Mouse (Mus musculus) gastrocnemius, postnatal 4 days (tissue): Measurements from ENCODE around the gene Kras. TPM values are rescaled to one million over a fixed set of nuclear protein-coding genes. Genes with fewer than 3 reads are reported as not detected.

Experiments used
- DNase-seq, 2 experiments: peaks; one replicate each; pipeline ENCODE4 v3.0.0; 2021 to 2022; ENCODE audit warnings: low spot score in 2 of 2, mixed read lengths in 2 of 2
- total RNA-seq, 2 experiments: library from RNA; stranded (reverse); gene quantifications; 2 replicates each; pipeline ENCODE4 v1.2.3; 2021

Kras gene
- total RNA-seq, 2 experiments from 2014 or later = 37.0 to 40.8 TPM

DNA sequence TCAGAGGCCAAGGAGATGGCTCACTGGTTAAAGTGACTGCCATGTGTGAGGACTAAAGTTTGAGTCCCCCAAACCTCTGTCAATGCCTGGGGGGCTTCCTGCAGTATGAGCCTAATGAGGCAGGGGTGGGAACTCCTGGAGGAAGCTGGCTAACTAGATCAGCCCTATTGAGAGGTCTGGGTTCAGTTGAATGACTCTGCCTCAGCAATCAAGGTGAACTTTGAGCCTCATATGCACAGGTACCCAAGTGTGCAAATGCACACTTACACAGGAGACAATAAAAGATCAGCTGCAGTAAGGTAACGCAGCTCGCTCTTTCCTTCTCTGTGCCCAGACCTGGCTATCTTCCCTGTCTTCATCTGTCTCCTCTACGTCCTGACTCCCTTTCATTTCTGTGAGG lies 57.0 kb downstream of the Kras start:
- no peak for DNase-seq

GRCm38 (mm10) chr6:145187093-145188088 lies 62.6 kb downstream of the Kras start:
- no peak for DNase-seq

DNA sequence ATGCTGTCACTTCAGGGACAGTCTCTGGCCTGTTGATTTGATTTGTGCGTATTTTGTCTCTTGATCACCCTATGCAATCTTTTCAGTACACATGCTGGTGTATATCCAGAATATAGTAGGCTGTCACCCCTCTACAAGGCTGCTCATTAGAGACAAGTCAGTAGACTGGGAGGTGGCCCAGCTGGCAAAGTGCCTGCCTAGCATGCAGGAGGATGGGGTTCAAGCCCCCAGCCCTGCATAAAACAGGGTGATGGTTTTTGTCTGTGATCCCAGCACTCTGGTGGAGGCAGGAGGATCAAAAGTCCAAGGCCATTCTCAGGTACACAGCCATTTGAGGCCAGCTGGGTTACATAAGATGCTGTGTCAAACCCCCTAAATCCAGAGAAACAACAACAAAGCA lies 63.9 kb downstream of the Kras start:
- no peak for DNase-seq

GRCm38 (mm10) chr6:145182044-145182443 lies 68.0 kb downstream of the Kras start:
- DNase-seq = no peak

DNA sequence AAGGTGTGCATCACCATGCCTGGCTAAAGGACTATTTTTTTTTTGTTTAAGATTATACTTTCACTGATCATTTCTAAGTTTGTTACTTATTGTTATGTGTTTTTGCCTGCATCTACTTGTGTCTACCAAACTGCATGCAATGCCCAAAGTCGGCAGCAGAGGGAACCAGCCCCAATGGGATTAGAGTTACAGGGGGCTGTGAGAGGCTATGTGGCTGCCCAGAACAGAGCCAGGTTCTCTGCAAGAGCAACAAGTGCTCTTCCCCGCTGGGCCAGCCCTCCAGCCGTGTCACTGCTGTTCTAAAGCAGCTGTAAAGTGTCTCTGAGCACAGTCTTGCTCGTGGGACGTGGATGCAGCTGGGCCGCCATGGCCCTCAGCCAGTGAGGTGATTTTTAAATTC lies 70.4 kb downstream of the Kras start:
- peak in 1 of 2 experiments; percentile 61 for DNase-seq

GRCm38 (mm10) chr6:145176474-145176873 lies 73.6 kb downstream of the Kras start:
- no peak for DNase-seq

DNA sequence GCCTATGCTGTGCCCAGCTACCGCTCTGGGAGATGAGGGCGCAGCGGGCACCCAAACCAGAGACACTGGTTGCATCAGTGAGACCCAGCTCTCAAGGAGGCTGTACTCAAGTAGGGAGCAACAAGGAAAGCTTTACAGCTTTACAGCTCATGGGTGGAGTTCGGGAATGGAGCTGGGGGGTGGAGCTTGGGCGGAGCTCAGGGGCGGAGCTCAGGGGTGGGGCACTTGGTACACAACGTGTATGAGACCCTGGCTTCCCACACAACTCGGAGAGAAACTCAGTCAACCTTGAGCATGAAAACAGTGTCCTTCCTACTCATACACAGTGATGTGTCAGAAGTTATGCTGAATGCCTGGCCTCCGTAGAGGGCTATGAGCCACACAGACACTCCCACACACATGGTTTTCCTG lies 74.5 kb downstream of the Kras start:
- DNase-seq = no peak

DNA sequence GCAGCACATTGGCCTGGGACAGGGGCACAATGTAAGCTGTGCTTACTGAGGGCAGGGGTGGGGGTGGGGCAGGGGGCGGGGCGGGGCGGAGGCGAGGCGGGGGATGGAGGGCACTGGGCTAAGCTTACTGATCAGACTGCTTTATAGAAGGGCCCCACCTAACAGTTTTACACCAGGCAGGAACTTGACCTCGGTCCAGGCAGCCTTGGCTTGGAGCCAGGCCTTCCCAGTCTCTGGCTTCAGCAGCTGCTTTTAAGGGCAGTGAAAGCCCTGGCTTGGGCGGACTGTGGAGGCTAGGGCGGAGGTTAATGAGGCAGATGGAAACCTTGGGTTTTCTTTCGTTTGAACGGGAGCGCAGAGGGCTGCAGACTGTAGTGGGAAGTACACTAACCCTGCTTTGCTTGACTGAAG lies 76.3 kb downstream of the Kras start:
- peak; percentile 72 to 81 for DNase-seq

GRCm38 (mm10) chr6:145171892-145172606 lies 78.0 kb downstream of the Kras start:
- no peak for DNase-seq

Other genes with a start within 250 kb of the Kras start
- 10 to 100 TPM; 18.9 to 23.5 TPM for gene Bcat1, start 174.1 kb downstream of the Kras start, total RNA-seq
- gene Lrmp, start 134.6 kb downstream of the Kras start, total RNA-seq = 1 to 10 TPM; 4.1 to 4.6 TPM
- under 1 TPM; 0.39 to 0.59 TPM for gene Casc1, start 39.2 kb downstream of the Kras start, total RNA-seq
- 10 to 100 TPM; 50.6 to 51.4 TPM for gene Etfrf1, start 39.1 kb downstream of the Kras start, total RNA-seq